Mouse (Mus musculus) right cerebral cortex, postnatal 14 days (tissue): ENCODE data around the gene Best1.

Experiments
- DNase-seq: peaks from one replicate; pipeline ENCODE4 v3.0.0; 2022

The Best1 gene

GRCm38 (mm10) chr19:9956624-9957388, 44.6 kb downstream of the Best1 start:
- no peak for DNase-seq

GRCm38 (mm10) chr19:9955438-9955837, 46.0 kb downstream of the Best1 start:
- no peak for DNase-seq

GRCm38 (mm10) chr19:9954811-9955202, 46.6 kb downstream of the Best1 start:
- DNase-seq: no peak

- DNase-seq: peak; percentile 28
Measured at GRCm38 (mm10) chr19:9954055-9954810, 47.2 kb downstream of the Best1 start.

GRCm38 (mm10) chr19:9952912-9953311, 48.5 kb downstream of the Best1 start:
- no peak for DNase-seq

- no peak for DNase-seq
Measured at GRCm38 (mm10) chr19:9952390-9952789, 49.0 kb downstream of the Best1 start.

GRCm38 (mm10) chr19:9946986-9947385, 54.4 kb downstream of the Best1 start:
- no peak for DNase-seq

- DNase-seq: no peak
Measured at GRCm38 (mm10) chr19:9945800-9946564, 55.5 kb downstream of the Best1 start.

- DNase-seq: no peak
Measured at GRCm38 (mm10) chr19:9942539-9943533, 58.6 kb downstream of the Best1 start.

- DNase-seq: no peak
Measured at GRCm38 (mm10) chr19:9941809-9942208, 59.6 kb downstream of the Best1 start.

GRCm38 (mm10) chr19:9940903-9941302, 60.5 kb downstream of the Best1 start:
- DNase-seq: no peak

GRCm38 (mm10) chr19:9939841-9940240, 61.6 kb downstream of the Best1 start:
- no peak for DNase-seq

GRCm38 (mm10) chr19:9938824-9939303, 62.6 kb downstream of the Best1 start:
- DNase-seq: no peak

GRCm38 (mm10) chr19:9938156-9938823, 63.1 kb downstream of the Best1 start:
- no peak for DNase-seq

- DNase-seq: no peak
Measured at GRCm38 (mm10) chr19:9937428-9937827, 64.0 kb downstream of the Best1 start.

- no peak for DNase-seq
Measured at GRCm38 (mm10) chr19:9936579-9936978, 64.9 kb downstream of the Best1 start.
